Mouse (Mus musculus) hindbrain, postnatal 0 days (tissue): Measurements from ENCODE around the gene Pip5k1b. TPM values are rescaled to one million over a fixed set of nuclear protein-coding genes. Genes with fewer than 3 reads are reported as not detected.

ENCODE experiments used
- ATAC-seq: fragments of 200-750 bp; cut with Nextera tagmentation; 2 replicates; pipeline ENCODE4 v1.8.0; 2017; ENCODE audit warnings: mild to moderate bottlenecking, moderate TSS enrichment, moderate library complexity
- DNase-seq: peaks from one replicate; pipeline ENCODE4 v3.0.0-alpha.2; 2015; ENCODE audit warnings: low spot score
- H3K27ac ChIP-seq: fragments of 300-500 bp; sonication (generic); 2 replicates; pipeline ENCODE4 v1.5.1; 2014; ENCODE audit warnings: mild to moderate bottlenecking
- H3K27me3 ChIP-seq: fragments of 300-500 bp; sonication (generic); 2 replicates; pipeline ENCODE4 v1.6.1; 2014; ENCODE audit warnings: low read length, mixed read lengths; ENCODE audit not compliant: insufficient read depth
- H3K36me3 ChIP-seq: fragments of 300-500 bp; sonication (generic); 2 replicates; pipeline ENCODE4 v1.6.1; 2014; ENCODE audit warnings: low read length, mixed read lengths; ENCODE audit not compliant: insufficient read depth
- H3K4me1 ChIP-seq: fragments of 300-500 bp; sonication (generic); 2 replicates; pipeline ENCODE4 v1.6.1; 2014; ENCODE audit warnings: antibody characterized with exemption, low read length, mixed read lengths; ENCODE audit not compliant: insufficient read depth
- H3K4me2 ChIP-seq: fragments of 300-500 bp; sonication (generic); 2 replicates; pipeline ENCODE4 v1.6.1; 2014; ENCODE audit warnings: low read depth, mild to moderate bottlenecking, low read length, moderate library complexity, mixed read lengths
- H3K4me3 ChIP-seq: fragments of 300-500 bp; sonication (generic); 2 replicates; pipeline ENCODE4 v1.5.1; 2014; ENCODE audit warnings: low read length
- H3K9ac ChIP-seq: fragments of 300-500 bp; sonication (generic); replicated peaks from 2 replicates; pipeline ENCODE4 v1.6.1; 2014; ENCODE audit warnings: mild to moderate bottlenecking, low read length, moderate library complexity, mixed read lengths
- H3K9me3 ChIP-seq: fragments of 300-500 bp; sonication (generic); 2 replicates; pipeline ENCODE4 v1.6.1; 2016; ENCODE audit warnings: low read length, mixed read lengths
- CTCF ChIP-seq: IDR thresholded peaks from 2 replicates; pipeline ENCODE4 v1.5.1; 2016; ENCODE audit warnings: antibody characterized with exemption, control low read depth, low read depth
- WGBS: fragments of 180-500 bp; shearing (Covaris S2); extraction: QIAGEN DNeasy Blood & Tissue Kit; methylation state at CpG from one replicate; pipeline ENCODE4 v1.1.7; 2014; 5-methylcytosine and 5-hydroxymethylcytosine counted together
- polyA plus RNA-seq: library from polyadenylated mRNA; unstranded; fragments of >200 nt; fragmentation: Nextera tagmentation; extraction: Ambion mirVana; gene quantifications from 2 replicates; pipeline ENCODE4 v1.2.1, GENCODE M21; 2015
- total RNA-seq: library from RNA; depleted of rRNA; stranded (reverse); fragments of >200 nt; gene quantifications from 2 replicates; pipeline ENCODE4 v1.2.3, GENCODE M21; 2014

Pip5k1b gene
- total and polyA plus RNA-seq, 2 experiments from 2014 or later, result 2.0 to 2.2 TPM

- no peak for TF ChIP-seq CTCF
Measured at GRCm38 (mm10) chr19:24527613-24527948, 28.1 kb downstream of the Pip5k1b start.

GRCm38 (mm10) chr19:24526731-24527612, 28.7 kb downstream of the Pip5k1b start:
- TF ChIP-seq CTCF, result no peak
- no peaks in the 10 kb centered on the region for H3K36me3 ChIP-seq
- H3K27me3 ChIP-seq, result no peaks in the 10 kb centered on the region
- WGBS, result 76% methylated on average over 15 of the region's 15 CpGs
- DNase-seq (no peak), ATAC-seq (no peak)
- no peaks in the 10 kb centered on the region for H3K9me3 ChIP-seq
- no peak overlapping the region for H3K4me2 ChIP-seq
- no peak overlapping the region for H3K4me3 ChIP-seq
- H3K27ac ChIP-seq, result no peak overlapping the region
- H3K9ac ChIP-seq, result no peak overlapping the region
- no peaks in the 10 kb centered on the region for H3K4me1 ChIP-seq

More at GRCm38 (mm10) chr19:24527613-24527948, 28.1 kb downstream of the Pip5k1b start:
- H3K4me2 ChIP-seq, result no peak overlapping the region
- no peak for DNase-seq
- H3K9ac ChIP-seq, result no peak overlapping the region
- no peaks in the 10 kb centered on the region for H3K9me3 ChIP-seq
- no peak overlapping the region for H3K27ac ChIP-seq
- ATAC-seq, result no peak
- H3K4me1 ChIP-seq, result no peaks in the 10 kb centered on the region
- H3K36me3 ChIP-seq, result no peaks in the 10 kb centered on the region
- no peak overlapping the region for H3K4me3 ChIP-seq
- no peaks in the 10 kb centered on the region for H3K27me3 ChIP-seq
- 88% methylated on average over 5 of the region's 5 CpGs for WGBS

- no peak for TF ChIP-seq CTCF
- Histone ChIP-seq H3K27ac (no peak overlapping the region), H3K4me3 (no peak overlapping the region), H3K9ac (no peak overlapping the region), H3K4me2 (no peak overlapping the region), H3K27me3 (no peaks in the 10 kb centered on the region), H3K4me1 (no peaks in the 10 kb centered on the region), H3K9me3 (no peaks in the 10 kb centered on the region), H3K36me3 (no peaks in the 10 kb centered on the region)
- peak; percentile 61 for DNase-seq
- 67% methylated on average over 15 of the region's 15 CpGs for WGBS
- ATAC-seq, result peak; percentile 74
Measured at GRCm38 (mm10) chr19:24523476-24524313, 32.0 kb downstream of the Pip5k1b start.

- Histone ChIP-seq H3K4me1 (no peaks in the 10 kb centered on the region), H3K9me3 (no peaks in the 10 kb centered on the region), H3K9ac (no peak overlapping the region), H3K4me3 (no peak overlapping the region), H3K36me3 (no peaks in the 10 kb centered on the region), H3K27me3 (no peaks in the 10 kb centered on the region), H3K4me2 (no peak overlapping the region), H3K27ac (no peak overlapping the region)
- 90% methylated on average over 7 of the region's 7 CpGs for WGBS
- no peak for ATAC-seq
- DNase-seq, result no peak
- no peak for TF ChIP-seq CTCF
Measured at GRCm38 (mm10) chr19:24521997-24522396, 33.7 kb downstream of the Pip5k1b start.

- H3K4me1 ChIP-seq, result no peaks in the 10 kb centered on the region
- ATAC-seq (no peak), DNase-seq (no peak)
- no peaks in the 10 kb centered on the region for H3K36me3 ChIP-seq
- no peak overlapping the region for H3K4me3 ChIP-seq
- H3K27ac ChIP-seq, result no peak overlapping the region
- H3K9ac ChIP-seq, result no peak overlapping the region
- H3K9me3 ChIP-seq, result no peaks in the 10 kb centered on the region
- H3K4me2 ChIP-seq, result no peak overlapping the region
- WGBS, result 91% methylated on average over 9 of the region's 9 CpGs
- H3K27me3 ChIP-seq, result no peaks in the 10 kb centered on the region
- no peak for TF ChIP-seq CTCF
Measured at GRCm38 (mm10) chr19:24521146-24521545, 34.5 kb downstream of the Pip5k1b start.

DNA sequence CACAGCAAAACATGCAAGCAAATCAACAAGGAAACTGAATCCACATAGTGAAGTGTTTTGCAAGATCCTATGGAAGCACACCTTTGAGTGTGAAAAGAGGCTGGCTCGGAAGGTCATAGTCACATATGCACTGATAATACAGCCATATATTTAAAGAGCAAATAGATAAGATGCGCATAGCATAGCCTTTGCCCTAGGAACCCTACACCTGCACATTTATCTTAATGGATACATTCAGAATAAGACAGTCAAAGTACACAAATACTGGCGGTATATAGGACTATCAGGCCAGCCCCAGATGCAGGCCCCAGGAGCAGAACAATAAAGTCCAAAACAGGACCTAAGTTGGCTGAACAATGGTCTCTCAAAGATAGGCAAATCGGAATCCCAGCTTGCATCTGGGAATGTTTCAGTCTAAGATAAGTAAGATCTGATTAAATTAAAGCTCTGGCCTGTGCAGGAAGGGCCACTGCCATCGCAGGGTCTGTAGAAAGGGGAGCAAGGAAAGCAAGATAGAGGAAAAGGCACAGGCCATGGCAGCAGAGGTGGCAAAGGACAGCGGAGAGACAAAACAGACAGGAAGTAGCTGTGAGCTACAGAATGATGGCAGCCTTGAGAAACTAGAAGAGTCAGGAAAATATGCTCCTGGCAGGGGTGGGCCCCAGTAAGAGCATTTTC, 35.8 kb downstream of the Pip5k1b start:
- Histone ChIP-seq H3K27ac (no peak overlapping the region), H3K9ac (no peak overlapping the region), H3K27me3 (no peaks in the 10 kb centered on the region), H3K36me3 (no peaks in the 10 kb centered on the region), H3K9me3 (no peaks in the 10 kb centered on the region), H3K4me2 (no peak overlapping the region), H3K4me3 (no peak overlapping the region), H3K4me1 (no peaks in the 10 kb centered on the region)
- WGBS, result 94% methylated on average over 6 of the region's 6 CpGs
- ATAC-seq (no peak), DNase-seq (no peak)
- no peak for TF ChIP-seq CTCF
